Mouse (Mus musculus) embryonic facial prominence, embryonic 13.5 days (tissue): ENCODE results near the gene Ddx49. TPM values are rescaled to one million over a fixed set of nuclear protein-coding genes. Genes with fewer than 3 reads are reported as not detected.

Experiments
- ATAC-seq: fragments of 200-750 bp; cut with Nextera tagmentation; 2 replicates; pipeline ENCODE4 v1.8.0; 2017; ENCODE audit warnings: low read depth; ENCODE audit not compliant: insufficient number of reproducible peaks, insufficient read depth, low FRiP score, low TSS enrichment
- H3K27ac ChIP-seq: fragments of 300-500 bp; sonication (generic); 2 replicates; pipeline ENCODE4 v1.5.1; 2015; ENCODE audit warnings: moderate library complexity, mild to moderate bottlenecking, inconsistent platforms
- H3K27me3 ChIP-seq: fragments of 300-500 bp; sonication (generic); 2 replicates; pipeline ENCODE4 v1.6.1; 2015; ENCODE audit warnings: mild to moderate bottlenecking, inconsistent platforms
- H3K36me3 ChIP-seq: fragments of 300-500 bp; sonication (generic); 2 replicates; pipeline ENCODE4 v1.6.1; 2015; ENCODE audit warnings: mild to moderate bottlenecking, inconsistent platforms
- H3K4me1 ChIP-seq: fragments of 300-500 bp; sonication (generic); 2 replicates; pipeline ENCODE4 v1.6.1; 2015; ENCODE audit warnings: inconsistent platforms
- H3K4me2 ChIP-seq: fragments of 300-500 bp; sonication (generic); 2 replicates; pipeline ENCODE4 v1.6.1; 2015; ENCODE audit warnings: moderate library complexity, mild to moderate bottlenecking, inconsistent platforms
- H3K4me3 ChIP-seq: fragments of 300-500 bp; sonication (generic); 2 replicates; pipeline ENCODE4 v1.5.1; 2015; ENCODE audit warnings: mild to moderate bottlenecking, inconsistent platforms
- H3K9ac ChIP-seq: fragments of 300-500 bp; sonication (generic); 2 replicates; pipeline ENCODE4 v1.6.1; 2015; ENCODE audit warnings: mild to moderate bottlenecking, inconsistent platforms
- H3K9me3 ChIP-seq: fragments of 300-500 bp; sonication (generic); 2 replicates; pipeline ENCODE4 v1.6.1; 2016; ENCODE audit warnings: inconsistent platforms
- WGBS: fragments of 180-500 bp; shearing (Covaris S2); methylation state at CpG from one replicate; pipeline ENCODE4 v1.1.7; 2015; ENCODE audit warnings: mixed read lengths; 5-methylcytosine and 5-hydroxymethylcytosine counted together
- polyA plus RNA-seq: library from polyadenylated mRNA; unstranded; fragments of >200 nt; fragmentation: Nextera tagmentation; extraction: Ambion mirVana; gene quantifications from 2 replicates; pipeline ENCODE4 v1.2.1, GENCODE M21; 2015

The Ddx49 gene
- polyA plus RNA-seq, 1 experiment from 2014 or later: 54.4 TPM

- H3K27me3 ChIP-seq: no peaks in the 10 kb centered on the region
- no peaks in the 10 kb centered on the region for H3K9me3 ChIP-seq
- peak; percentile 65; the same call in 1 of the 2 replicates for ATAC-seq
- H3K4me1 ChIP-seq: peaks cover 34% of the 10 kb centered on the region
- peaks cover 43% of the 10 kb centered on the region for H3K36me3 ChIP-seq
- peak within 1 kb of the TSS; percentile 59 for H3K4me3 ChIP-seq
- peak within 1 kb of the TSS; percentile 78 for H3K9ac ChIP-seq
- WGBS: 2% methylated on average over 66 of the region's 66 CpGs
- peak within 1 kb of the TSS; percentile 79 for H3K27ac ChIP-seq
- H3K4me2 ChIP-seq: peak within 1 kb of the TSS; percentile 85
Measured at GRCm38 (mm10) chr8:70315624-70316510, 13.6 kb upstream of the Ddx49 start, which contains the start of gene Cers1. TSS of gene Cers1 (plus strand) at chr8:70315775.

- Histone ChIP-seq H3K4me2 (no peak overlapping the region), H3K27ac (no peak overlapping the region), H3K9ac (no peak overlapping the region), H3K27me3 (no peaks in the 10 kb centered on the region), H3K36me3 (peaks cover 53% of the 10 kb centered on the region), H3K4me1 (peaks cover 34% of the 10 kb centered on the region), H3K9me3 (no peaks in the 10 kb centered on the region), H3K4me3 (no peak overlapping the region)
- no peak for ATAC-seq
- 87% methylated on average over 2 of the region's 2 CpGs for WGBS
Measured at GRCm38 (mm10) chr8:70313399-70313798, 11.1 kb upstream of the Ddx49 start.

GRCm38 (mm10) chr8:70309311-70309710 is 7.0 kb upstream of the Ddx49 start:
- peaks cover 88% of the 10 kb centered on the region for H3K36me3 ChIP-seq
- H3K9ac ChIP-seq: no peak overlapping the region
- H3K4me1 ChIP-seq: 0 out of 2 replicates have a peak, but pooled peaks cover 3% of the 10 kb centered on the region
- no peak for ATAC-seq
- no peaks in the 10 kb centered on the region for H3K9me3 ChIP-seq
- no peak overlapping the region for H3K27ac ChIP-seq
- H3K27me3 ChIP-seq: no peaks in the 10 kb centered on the region
- H3K4me2 ChIP-seq: no peak overlapping the region
- H3K4me3 ChIP-seq: no peak overlapping the region
- WGBS: 28% methylated on average over 2 of the region's 2 CpGs

- Histone ChIP-seq H3K9me3 (no peaks in the 10 kb centered on the region), H3K4me2 (peak overlapping the region; percentile 92), H3K27me3 (no peaks in the 10 kb centered on the region), H3K9ac (peak overlapping the region; percentile 88), H3K4me1 (peaks cover 25% of the 10 kb centered on the region), H3K4me3 (peak overlapping the region; percentile 93), H3K27ac (peak overlapping the region; percentile 86), H3K36me3 (peaks cover 56% of the 10 kb centered on the region)
- WGBS: 5% methylated on average over 16 of the region's 16 CpGs
- no peak for ATAC-seq
Measured at GRCm38 (mm10) chr8:70302901-70303300, 612 bp upstream of the Ddx49 start.

GRCm38 (mm10) chr8:70300881-70301280 is 1.4 kb downstream of the Ddx49 start:
- H3K9ac ChIP-seq: no peak overlapping the region
- H3K36me3 ChIP-seq: peaks cover 59% of the 10 kb centered on the region
- peak overlapping the region; percentile 92; the same call in 1 of the 2 replicates for H3K4me2 ChIP-seq
- 84% methylated on average over 3 of the region's 3 CpGs for WGBS
- H3K4me1 ChIP-seq: peaks cover 25% of the 10 kb centered on the region
- no peaks in the 10 kb centered on the region for H3K27me3 ChIP-seq
- no peak for ATAC-seq
- no peak overlapping the region for H3K27ac ChIP-seq
- H3K4me3 ChIP-seq: no peak overlapping the region
- no peaks in the 10 kb centered on the region for H3K9me3 ChIP-seq

GRCm38 (mm10) chr8:70293988-70294405 is 8.3 kb downstream of the Ddx49 start:
- peak; percentile 12; the same call in 1 of the 2 replicates for ATAC-seq

GRCm38 (mm10) chr8:70286737-70287136 is 15.6 kb downstream of the Ddx49 start:
- ATAC-seq: no peak
- WGBS: 93% methylated on average over 8 of the region's 8 CpGs
- H3K36me3 ChIP-seq: peaks cover 71% of the 10 kb centered on the region

More at GRCm38 (mm10) chr8:70293988-70294405, 8.3 kb downstream of the Ddx49 start:
- Histone ChIP-seq H3K9ac (no peak overlapping the region), H3K36me3 (peaks cover 94% of the 10 kb centered on the region), H3K27ac (peak overlapping the region; percentile 60), H3K4me2 (no peak overlapping the region), H3K4me3 (no peak overlapping the region), H3K27me3 (no peaks in the 10 kb centered on the region), H3K4me1 (peaks cover 12% of the 10 kb centered on the region; the same call in 1 of the 2 replicates), H3K9me3 (no peaks in the 10 kb centered on the region)
- WGBS: 52% methylated on average over 5 of the region's 5 CpGs

GRCm38 (mm10) chr8:70285304-70285703 is 17.0 kb downstream of the Ddx49 start:
- 0 out of 2 replicates have a peak, but pooled peaks cover 4% of the 10 kb centered on the region for H3K9me3 ChIP-seq
- H3K4me1 ChIP-seq: peaks cover 13% of the 10 kb centered on the region
- no peaks in the 10 kb centered on the region for H3K27me3 ChIP-seq
- no peak overlapping the region for H3K4me2 ChIP-seq
- H3K4me3 ChIP-seq: no peak overlapping the region
- 96% methylated on average over 15 of the region's 15 CpGs for WGBS
- peaks cover 57% of the 10 kb centered on the region for H3K36me3 ChIP-seq
- H3K9ac ChIP-seq: no peak overlapping the region
- ATAC-seq: no peak
- H3K27ac ChIP-seq: no peak overlapping the region

More at GRCm38 (mm10) chr8:70286737-70287136, 15.6 kb downstream of the Ddx49 start:
- Histone ChIP-seq H3K4me3 (no peak overlapping the region), H3K27me3 (no peaks in the 10 kb centered on the region), H3K4me1 (peaks cover 13% of the 10 kb centered on the region), H3K9ac (no peak overlapping the region), H3K9me3 (0 out of 2 replicates have a peak, but pooled peaks cover 4% of the 10 kb centered on the region), H3K27ac (no peak overlapping the region), H3K4me2 (no peak overlapping the region)

- H3K4me1 ChIP-seq: peaks cover 13% of the 10 kb centered on the region
- no peaks in the 10 kb centered on the region for H3K27me3 ChIP-seq
- peak overlapping the region; percentile 44; the same call in 1 of the 2 replicates for H3K9ac ChIP-seq
- ATAC-seq: no peak
- H3K4me2 ChIP-seq: peak overlapping the region; percentile 88
- H3K9me3 ChIP-seq: 0 out of 2 replicates have a peak, but pooled peaks cover 4% of the 10 kb centered on the region
- WGBS: 79% methylated on average over 5 of the region's 5 CpGs
- H3K27ac ChIP-seq: no peak overlapping the region
- 0 out of 2 replicates have a peak overlapping the region, but pooled peaks have one; percentile 6 for H3K4me3 ChIP-seq
- peaks cover 49% of the 10 kb centered on the region for H3K36me3 ChIP-seq
Measured at GRCm38 (mm10) chr8:70284421-70284820, 17.9 kb downstream of the Ddx49 start.

GRCm38 (mm10) chr8:70283136-70284077 is 18.9 kb downstream of the Ddx49 start:
- peak overlapping the region; percentile 88 for H3K4me2 ChIP-seq
- peaks cover 38% of the 10 kb centered on the region for H3K36me3 ChIP-seq
- under 1% methylated on average over 51 of the region's 55 CpGs for WGBS
- no peaks in the 10 kb centered on the region for H3K27me3 ChIP-seq
- 0 out of 2 replicates have a peak, but pooled peaks cover 4% of the 10 kb centered on the region for H3K9me3 ChIP-seq
- H3K27ac ChIP-seq: peak overlapping the region; percentile 74
- no peak; the same call in 1 of the 2 replicates for ATAC-seq
- H3K9ac ChIP-seq: peak overlapping the region; percentile 95
- H3K4me1 ChIP-seq: peaks cover 13% of the 10 kb centered on the region
- H3K4me3 ChIP-seq: peak overlapping the region; percentile 84
